Mouse (Mus musculus): Measurements from ENCODE around the gene Slc4a4. TPM values are rescaled to one million over a fixed set of nuclear protein-coding genes. Genes with fewer than 3 reads are reported as not detected.

Gene Slc4a4
- polyA plus RNA-seq, 1 experiment from 2014 or later, result 12.7 TPM

DNA sequence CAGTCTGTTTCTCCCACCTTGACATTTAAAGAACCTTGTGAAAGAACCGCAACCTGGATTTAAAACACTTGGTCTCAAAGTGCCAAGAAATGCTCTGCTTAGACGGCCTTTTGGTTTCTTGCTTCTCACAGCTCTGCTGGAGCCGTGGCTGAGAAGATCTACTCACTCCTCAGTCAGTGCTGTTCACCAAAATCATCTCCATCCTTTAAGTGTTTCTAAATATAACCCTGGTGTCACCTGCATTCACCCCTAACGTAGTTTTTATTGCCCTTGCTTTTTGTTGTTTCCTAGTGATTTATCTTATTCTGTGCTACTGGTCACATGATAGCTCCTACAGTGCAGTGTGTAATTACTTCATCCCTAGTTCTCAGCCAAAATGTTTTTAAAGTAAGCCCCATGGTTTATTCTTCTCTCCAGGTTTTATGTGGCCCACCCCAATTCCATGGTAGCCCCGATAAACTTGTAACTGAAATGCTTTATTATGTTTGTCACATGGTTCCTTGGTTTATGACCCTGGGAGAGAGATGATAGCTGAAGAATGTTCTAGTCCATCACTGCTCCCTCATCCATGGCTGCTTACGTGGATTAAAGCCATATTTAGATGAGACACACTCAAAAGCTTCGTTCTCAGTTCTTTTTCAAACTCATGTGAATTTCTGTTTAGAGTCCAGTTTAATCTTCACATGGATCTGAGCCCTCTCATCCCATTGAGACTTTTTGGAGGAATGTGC is 323.5 kb downstream of the Slc4a4 start:
- Histone ChIP-seq H3K27ac (ENCODE audit: low read length) (no peak overlapping the region), H3K36me3 (ENCODE audit: insufficient read depth, low read length) (no peaks in the 10 kb centered on the region), H3K4me1 (ENCODE audit: insufficient read depth, low read length) (peaks cover 6% of the 10 kb centered on the region), H3K27me3 (ENCODE audit: insufficient read depth, low read length) (no peaks in the 10 kb centered on the region), H3K9ac (replicated peaks; ENCODE audit: low read length) (no peak overlapping the region), H3K4me3 (ENCODE audit: low read length) (no peak overlapping the region), H3K4me2 (replicated peaks; ENCODE audit: low read depth, low read length) (no peak overlapping the region), H3K9me3 (ENCODE audit: low read length) (no peaks in the 10 kb centered on the region)
- 28% methylated on average over 7 of the region's 7 CpGs for WGBS
- ATAC-seq (ENCODE audit: low FRiP score, low TSS enrichment), result peak; percentile 76; the same call in 1 of the 2 replicates

DNA sequence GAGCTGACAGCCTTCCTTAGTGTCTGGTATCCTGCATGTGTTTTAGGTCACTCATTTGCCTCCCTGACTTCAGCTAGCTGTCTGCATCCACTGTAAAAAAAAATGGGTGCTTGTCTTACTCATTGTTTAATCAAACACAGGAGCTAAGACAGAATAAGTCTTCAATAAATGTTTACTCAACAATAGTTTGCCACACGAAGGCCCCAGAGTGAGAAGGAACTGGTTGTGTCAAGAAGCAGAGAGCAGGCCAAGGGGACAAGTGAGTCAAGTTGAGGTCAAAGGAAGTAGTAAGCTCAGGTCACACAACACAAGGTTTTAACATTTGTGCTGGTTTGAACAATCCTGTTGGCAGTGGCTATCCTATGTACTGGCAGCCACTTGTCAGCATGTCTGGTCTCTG is 324.4 kb downstream of the Slc4a4 start:
- Histone ChIP-seq H3K27ac (ENCODE audit: low read length) (no peak overlapping the region), H3K27me3 (ENCODE audit: insufficient read depth, low read length) (no peaks in the 10 kb centered on the region), H3K9ac (replicated peaks; ENCODE audit: low read length) (no peak overlapping the region), H3K4me3 (ENCODE audit: low read length) (no peak overlapping the region), H3K9me3 (ENCODE audit: low read length) (no peaks in the 10 kb centered on the region), H3K4me1 (ENCODE audit: insufficient read depth, low read length) (peaks cover 6% of the 10 kb centered on the region), H3K36me3 (ENCODE audit: insufficient read depth, low read length) (no peaks in the 10 kb centered on the region), H3K4me2 (replicated peaks; ENCODE audit: low read depth, low read length) (no peak overlapping the region)
- WGBS, result 61% methylated on average over 1 of the region's 1 CpGs
- no peak for ATAC-seq (ENCODE audit: low FRiP score, low TSS enrichment)

DNA sequence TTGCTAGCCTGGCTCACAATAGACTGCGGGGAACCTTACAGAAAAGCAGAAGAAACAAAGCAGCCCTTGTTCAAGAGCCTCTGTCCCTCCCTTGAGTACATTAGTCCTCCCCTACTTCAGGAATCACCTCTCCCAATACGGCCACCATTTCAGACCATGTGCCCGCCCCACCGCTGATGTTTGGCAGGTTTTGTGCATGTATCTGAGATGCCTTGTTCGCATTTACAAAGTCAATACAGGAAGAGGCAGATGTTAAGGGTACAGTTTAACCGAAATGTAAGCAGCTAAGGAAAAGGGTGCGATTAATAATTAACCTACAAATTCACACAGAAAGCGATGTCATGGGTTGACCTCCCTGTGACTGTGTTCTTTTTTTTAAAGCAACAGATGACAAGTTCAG is 331.6 kb downstream of the Slc4a4 start:
- H3K4me1 ChIP-seq (ENCODE audit: insufficient read depth, low read length), result peaks cover 10% of the 10 kb centered on the region
- 44% methylated on average over 8 of the region's 8 CpGs for WGBS
- no peak overlapping the region; the same call in 1 of the 2 replicates for H3K4me2 ChIP-seq (replicated peaks; ENCODE audit: low read depth, low read length)
- H3K9ac ChIP-seq (replicated peaks; ENCODE audit: low read length), result no peak overlapping the region
- no peaks in the 10 kb centered on the region for H3K36me3 ChIP-seq (ENCODE audit: insufficient read depth, low read length)
- peak; percentile 78 for ATAC-seq (ENCODE audit: low FRiP score, low TSS enrichment)
- no peaks in the 10 kb centered on the region for H3K9me3 ChIP-seq (ENCODE audit: low read length)
- H3K4me3 ChIP-seq (ENCODE audit: low read length), result no peak overlapping the region
- peak overlapping the region; percentile 89 for H3K27ac ChIP-seq (ENCODE audit: low read length)
- H3K27me3 ChIP-seq (ENCODE audit: insufficient read depth, low read length), result no peaks in the 10 kb centered on the region

DNA sequence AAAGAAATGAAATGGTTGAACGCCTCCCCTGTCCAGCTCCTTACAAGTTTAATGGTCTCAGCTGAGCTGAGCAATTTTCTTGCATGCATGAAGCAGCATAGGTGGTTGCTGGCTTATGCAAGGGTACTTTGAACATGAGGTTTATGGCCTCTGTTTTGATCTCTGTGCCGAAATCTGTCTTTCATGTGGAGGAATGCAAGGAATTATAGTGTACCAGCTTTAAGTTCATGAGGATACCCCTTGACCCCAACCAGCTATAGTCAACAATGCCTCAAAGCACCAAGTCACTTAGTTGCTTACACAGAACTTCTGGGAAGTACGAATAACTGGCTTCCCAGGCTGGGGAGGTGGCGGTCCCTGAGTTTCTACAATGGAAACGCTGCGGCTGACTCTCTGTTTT is 332.1 kb downstream of the Slc4a4 start:
- ATAC-seq (ENCODE audit: low FRiP score, low TSS enrichment), result peak; percentile 78
- Histone ChIP-seq H3K27me3 (ENCODE audit: insufficient read depth, low read length) (no peaks in the 10 kb centered on the region), H3K27ac (ENCODE audit: low read length) (peak overlapping the region; percentile 70), H3K9ac (replicated peaks; ENCODE audit: low read length) (no peak overlapping the region), H3K4me2 (replicated peaks; ENCODE audit: low read depth, low read length) (0 out of 2 replicates have a peak overlapping the region, but pooled peaks have one; percentile 7), H3K4me1 (ENCODE audit: insufficient read depth, low read length) (peaks cover 12% of the 10 kb centered on the region), H3K36me3 (ENCODE audit: insufficient read depth, low read length) (no peaks in the 10 kb centered on the region), H3K4me3 (ENCODE audit: low read length) (no peak overlapping the region), H3K9me3 (ENCODE audit: low read length) (no peaks in the 10 kb centered on the region)
- WGBS, result 26% methylated on average over 6 of the region's 6 CpGs

DNA sequence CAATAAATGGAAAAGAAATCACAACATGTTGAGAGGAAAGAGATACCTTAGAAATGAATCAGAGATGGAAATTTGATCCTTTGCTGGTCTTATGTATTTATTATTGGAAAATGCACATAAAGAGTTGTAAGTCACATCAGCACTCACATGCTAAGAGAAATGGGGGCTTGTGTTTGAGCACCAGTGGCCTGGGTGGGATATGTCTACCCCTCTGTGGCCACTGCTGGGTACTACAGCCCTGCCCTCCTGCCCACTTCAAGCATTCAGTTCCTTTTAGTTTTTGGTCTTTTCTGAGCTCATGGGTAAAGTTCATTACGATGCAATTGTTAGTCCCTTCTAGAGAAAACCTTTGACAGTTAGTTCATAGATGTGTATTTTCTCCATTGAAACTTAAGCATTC is 335.0 kb downstream of the Slc4a4 start:
- peaks cover 15% of the 10 kb centered on the region for H3K4me1 ChIP-seq (ENCODE audit: insufficient read depth, low read length)
- no peak; the same call in 1 of the 2 replicates for ATAC-seq (ENCODE audit: low FRiP score, low TSS enrichment)
- no peaks in the 10 kb centered on the region for H3K9me3 ChIP-seq (ENCODE audit: low read length)
- H3K27ac ChIP-seq (ENCODE audit: low read length), result no peak overlapping the region
- no peaks in the 10 kb centered on the region for H3K27me3 ChIP-seq (ENCODE audit: insufficient read depth, low read length)
- H3K36me3 ChIP-seq (ENCODE audit: insufficient read depth, low read length), result no peaks in the 10 kb centered on the region
- WGBS, result 46% methylated on average over 1 of the region's 1 CpGs
- no peak overlapping the region for H3K4me3 ChIP-seq (ENCODE audit: low read length)
- H3K9ac ChIP-seq (replicated peaks; ENCODE audit: low read length), result no peak overlapping the region
- H3K4me2 ChIP-seq (replicated peaks; ENCODE audit: low read depth, low read length), result no peak overlapping the region

DNA sequence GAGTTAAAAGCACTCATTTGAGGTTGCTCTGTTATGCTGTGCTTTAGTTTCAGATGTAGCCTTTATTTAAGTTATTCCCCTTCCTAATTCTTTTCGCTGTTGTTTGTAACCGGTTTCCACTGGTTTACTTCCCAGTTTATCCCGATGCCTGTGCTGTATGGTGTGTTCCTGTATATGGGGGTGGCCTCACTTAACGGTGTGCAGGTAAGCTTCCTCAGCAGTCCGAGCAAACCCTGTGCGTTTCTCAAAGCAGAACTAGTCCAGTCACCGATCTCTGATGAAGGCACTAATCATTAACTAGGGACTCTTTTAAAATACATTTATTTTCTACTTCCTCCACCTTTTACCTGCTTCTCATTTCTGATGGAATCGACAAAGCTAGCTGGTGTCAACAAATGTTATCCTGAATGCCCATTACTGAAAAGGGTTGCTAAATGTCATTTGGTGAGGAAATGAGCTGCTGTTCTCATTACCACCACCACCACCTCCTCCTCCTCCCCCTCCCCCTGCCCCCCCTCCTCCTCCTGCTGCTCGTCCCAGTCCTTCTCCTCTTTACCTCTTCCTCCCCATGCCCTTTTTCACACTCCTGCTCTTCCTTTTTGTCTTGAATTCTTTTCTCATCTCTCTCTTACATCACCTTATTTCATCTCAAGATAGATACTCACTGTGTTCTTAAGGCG is 336.6 kb downstream of the Slc4a4 start:
- H3K9me3 ChIP-seq (ENCODE audit: low read length), result no peaks in the 10 kb centered on the region
- H3K9ac ChIP-seq (replicated peaks; ENCODE audit: low read length), result no peak overlapping the region
- WGBS, result 31% methylated on average over 10 of the region's 10 CpGs
- H3K27ac ChIP-seq (ENCODE audit: low read length), result no peak overlapping the region
- H3K27me3 ChIP-seq (ENCODE audit: insufficient read depth, low read length), result no peaks in the 10 kb centered on the region
- H3K36me3 ChIP-seq (ENCODE audit: insufficient read depth, low read length), result no peaks in the 10 kb centered on the region
- no peak overlapping the region for H3K4me3 ChIP-seq (ENCODE audit: low read length)
- H3K4me1 ChIP-seq (ENCODE audit: insufficient read depth, low read length), result peaks cover 12% of the 10 kb centered on the region
- peak; percentile 71 for ATAC-seq (ENCODE audit: low FRiP score, low TSS enrichment)
- H3K4me2 ChIP-seq (replicated peaks; ENCODE audit: low read depth, low read length), result peak overlapping the region; percentile 31

DNA sequence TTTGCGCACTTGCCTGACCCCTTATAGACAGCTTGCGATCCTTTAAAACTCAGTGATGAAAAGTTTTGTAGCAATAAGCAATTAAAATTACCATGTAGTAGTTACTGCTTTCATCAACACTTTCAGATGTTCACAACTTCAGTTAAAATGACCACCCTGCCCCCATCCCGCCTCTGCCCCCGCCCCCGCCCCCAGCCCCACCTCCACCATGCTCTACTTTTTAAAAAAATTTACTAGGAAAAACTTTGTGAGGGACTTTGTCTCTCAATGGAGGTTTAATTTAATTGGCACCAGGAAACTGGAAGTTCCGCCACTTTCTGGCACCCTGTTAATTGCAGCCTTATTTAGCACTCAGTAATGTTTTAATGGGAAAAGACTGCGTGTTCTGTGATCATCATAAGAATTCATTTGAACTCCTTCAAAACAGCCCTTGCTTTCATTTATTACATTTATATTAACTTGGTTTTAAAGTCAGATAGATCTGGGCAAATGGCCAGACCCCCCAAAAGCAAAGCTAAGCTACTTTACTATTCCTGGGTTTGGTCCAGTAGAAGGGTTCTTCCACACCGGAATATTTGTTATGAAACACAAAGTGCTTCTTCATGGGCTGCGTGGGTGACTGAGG is 337.2 kb downstream of the Slc4a4 start:
- no peaks in the 10 kb centered on the region for H3K36me3 ChIP-seq (ENCODE audit: insufficient read depth, low read length)
- H3K4me1 ChIP-seq (ENCODE audit: insufficient read depth, low read length), result peaks cover 8% of the 10 kb centered on the region
- H3K27ac ChIP-seq (ENCODE audit: low read length), result no peak overlapping the region
- no peak for ATAC-seq (ENCODE audit: low FRiP score, low TSS enrichment)
- H3K27me3 ChIP-seq (ENCODE audit: insufficient read depth, low read length), result no peaks in the 10 kb centered on the region
- WGBS, result 48% methylated on average over 9 of the region's 9 CpGs
- peak overlapping the region; percentile 31 for H3K4me2 ChIP-seq (replicated peaks; ENCODE audit: low read depth, low read length)
- no peak overlapping the region for H3K4me3 ChIP-seq (ENCODE audit: low read length)
- no peak overlapping the region for H3K9ac ChIP-seq (replicated peaks; ENCODE audit: low read length)
- H3K9me3 ChIP-seq (ENCODE audit: low read length), result no peaks in the 10 kb centered on the region

DNA sequence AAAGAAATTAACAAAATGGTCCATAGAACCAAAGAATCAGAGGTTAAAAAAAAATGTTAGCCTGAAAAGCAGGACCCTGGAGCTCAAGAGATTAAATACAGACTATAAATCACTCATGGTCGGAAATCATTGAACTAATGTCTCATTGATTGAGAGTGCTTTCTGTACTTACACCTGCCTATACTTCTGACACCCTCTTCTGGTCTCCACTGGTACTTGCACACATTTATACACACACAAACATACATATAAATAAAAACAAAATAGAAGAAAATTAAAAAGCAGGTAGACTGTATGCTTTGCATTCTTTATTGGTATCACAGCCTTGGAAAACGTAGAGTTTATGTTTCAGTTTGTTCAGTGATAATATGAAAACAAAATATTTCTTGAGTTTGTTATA is 341.3 kb downstream of the Slc4a4 start:
- Histone ChIP-seq H3K27me3 (ENCODE audit: insufficient read depth, low read length) (no peaks in the 10 kb centered on the region), H3K27ac (ENCODE audit: low read length) (no peak overlapping the region), H3K4me1 (ENCODE audit: insufficient read depth, low read length) (peaks cover 4% of the 10 kb centered on the region; the same call in 1 of the 2 replicates), H3K36me3 (ENCODE audit: insufficient read depth, low read length) (no peaks in the 10 kb centered on the region), H3K9me3 (ENCODE audit: low read length) (no peaks in the 10 kb centered on the region), H3K9ac (replicated peaks; ENCODE audit: low read length) (no peak overlapping the region), H3K4me3 (ENCODE audit: low read length) (no peak overlapping the region), H3K4me2 (replicated peaks; ENCODE audit: low read depth, low read length) (no peak overlapping the region)
- 78% methylated on average over 2 of the region's 2 CpGs for WGBS
- ATAC-seq (ENCODE audit: low FRiP score, low TSS enrichment), result no peak

DNA sequence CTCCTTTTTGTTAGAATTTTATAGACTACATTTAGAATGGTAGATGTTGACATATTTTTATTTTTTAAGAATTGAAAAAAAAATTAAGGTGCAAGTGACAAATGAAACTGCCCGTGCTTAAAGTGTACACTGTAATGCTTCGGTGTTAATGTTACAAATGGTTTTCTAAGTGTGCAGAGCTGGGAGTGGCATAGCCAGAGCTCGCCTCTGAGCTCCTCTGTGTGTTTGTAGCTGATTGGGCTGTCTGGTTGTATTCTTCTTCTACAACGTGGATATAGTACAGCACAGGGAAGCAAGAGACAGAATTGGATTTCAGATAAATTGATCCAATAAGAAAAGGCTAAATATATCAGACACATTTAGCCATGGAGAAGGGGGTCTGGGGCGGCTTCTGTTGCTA is 343.0 kb downstream of the Slc4a4 start:
- H3K27me3 ChIP-seq (ENCODE audit: insufficient read depth, low read length), result no peaks in the 10 kb centered on the region
- ATAC-seq (ENCODE audit: low FRiP score, low TSS enrichment), result no peak
- no peak overlapping the region for H3K27ac ChIP-seq (ENCODE audit: low read length)
- 84% methylated on average over 5 of the region's 5 CpGs for WGBS
- H3K4me3 ChIP-seq (ENCODE audit: low read length), result no peak overlapping the region
- no peaks in the 10 kb centered on the region for H3K4me1 ChIP-seq (ENCODE audit: insufficient read depth, low read length)
- no peaks in the 10 kb centered on the region for H3K36me3 ChIP-seq (ENCODE audit: insufficient read depth, low read length)
- no peak overlapping the region for H3K4me2 ChIP-seq (replicated peaks; ENCODE audit: low read depth, low read length)
- no peak overlapping the region for H3K9ac ChIP-seq (replicated peaks; ENCODE audit: low read length)
- no peaks in the 10 kb centered on the region for H3K9me3 ChIP-seq (ENCODE audit: low read length)

DNA sequence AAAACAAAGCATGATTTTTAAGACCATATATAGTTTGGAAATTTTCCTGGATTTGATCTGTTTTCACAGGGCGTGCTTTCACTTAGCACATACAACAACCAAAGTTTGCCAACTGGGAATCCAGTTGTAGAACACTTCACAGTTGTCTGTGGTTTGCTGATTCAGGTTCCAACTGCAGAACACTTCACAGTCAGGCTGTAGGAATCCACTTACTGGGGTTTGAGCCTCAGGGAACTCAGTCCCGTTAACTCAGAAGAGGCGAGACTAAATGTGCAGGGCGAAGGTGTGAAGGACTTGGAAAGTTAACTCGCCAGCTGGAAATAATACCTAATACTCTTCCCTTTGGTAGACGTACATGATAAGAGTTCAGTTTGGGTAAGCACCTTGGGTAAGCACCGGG is 345.7 kb downstream of the Slc4a4 start:
- no peaks in the 10 kb centered on the region for H3K27me3 ChIP-seq (ENCODE audit: insufficient read depth, low read length)
- H3K9me3 ChIP-seq (ENCODE audit: low read length), result no peaks in the 10 kb centered on the region
- no peak for ATAC-seq (ENCODE audit: low FRiP score, low TSS enrichment)
- no peak overlapping the region for H3K4me2 ChIP-seq (replicated peaks; ENCODE audit: low read depth, low read length)
- no peak overlapping the region for H3K27ac ChIP-seq (ENCODE audit: low read length)
- no peaks in the 10 kb centered on the region for H3K4me1 ChIP-seq (ENCODE audit: insufficient read depth, low read length)
- WGBS, result 81% methylated on average over 7 of the region's 7 CpGs
- H3K9ac ChIP-seq (replicated peaks; ENCODE audit: low read length), result no peak overlapping the region
- no peaks in the 10 kb centered on the region for H3K36me3 ChIP-seq (ENCODE audit: insufficient read depth, low read length)
- no peak overlapping the region for H3K4me3 ChIP-seq (ENCODE audit: low read length)

Measured in kidney, embryonic 16.5 days (tissue).